Mouse (Mus musculus) heart, postnatal 0 days (tissue): ENCODE measurements around the gene Kbtbd4. TPM values are rescaled to one million over a fixed set of nuclear protein-coding genes. Genes with fewer than 3 reads are reported as not detected.

Source experiments
- ATAC-seq: fragments of 200-750 bp; cut with Nextera tagmentation; 2 replicates; pipeline ENCODE4 v1.8.0; 2017; ENCODE audit warnings: low read depth, moderate number of reproducible peaks, moderate library complexity; ENCODE audit not compliant: insufficient read depth
- DNase-seq: peaks from one replicate; pipeline ENCODE4 v3.0.0-alpha.2; 2016; ENCODE audit warnings: low spot score
- H3K27ac ChIP-seq: fragments of 300-500 bp; sonication (generic); 2 replicates; pipeline ENCODE4 v1.5.1; 2014; ENCODE audit warnings: low read depth, mild to moderate bottlenecking
- H3K27me3 ChIP-seq: fragments of 300-500 bp; sonication (generic); 2 replicates; pipeline ENCODE4 v1.6.1; 2014; ENCODE audit warnings: low read length, mixed read lengths; ENCODE audit not compliant: control insufficient read depth, insufficient read depth
- H3K36me3 ChIP-seq: fragments of 300-500 bp; sonication (generic); replicated peaks from 2 replicates; pipeline ENCODE4 v1.6.1; 2014; ENCODE audit warnings: low read length, mixed read lengths; ENCODE audit not compliant: control insufficient read depth, insufficient read depth
- H3K4me1 ChIP-seq: fragments of 300-500 bp; sonication (generic); 2 replicates; pipeline ENCODE4 v1.6.1; 2014; ENCODE audit warnings: antibody characterized with exemption; ENCODE audit not compliant: control insufficient read depth, insufficient read depth
- H3K4me2 ChIP-seq: fragments of 300-500 bp; sonication (generic); 2 replicates; pipeline ENCODE4 v1.6.1; 2014; ENCODE audit warnings: low read depth, mild to moderate bottlenecking, low read length, moderate library complexity
- H3K4me3 ChIP-seq: fragments of 300-500 bp; sonication (generic); 2 replicates; pipeline ENCODE4 v1.5.1; 2014; ENCODE audit warnings: low read depth, low read length
- H3K9ac ChIP-seq: fragments of 300-500 bp; sonication (generic); replicated peaks from 2 replicates; pipeline ENCODE4 v1.6.1; 2014; ENCODE audit warnings: low read depth, low read length, mixed read lengths
- H3K9me3 ChIP-seq: fragments of 300-500 bp; sonication (generic); replicated peaks from 2 replicates; pipeline ENCODE4 v1.6.1; 2016; ENCODE audit warnings: low read length; ENCODE audit not compliant: control insufficient read depth
- CTCF ChIP-seq: IDR thresholded peaks from 2 replicates; pipeline ENCODE4 v1.5.1; 2016; ENCODE audit warnings: antibody characterized with exemption, control low read depth, low read depth
- EP300 ChIP-seq: IDR thresholded peaks from 2 replicates; pipeline ENCODE4 v1.6.1; 2016; ENCODE audit warnings: antibody characterized with exemption, low read depth
- WGBS: fragments of 180-500 bp; shearing (Covaris S2); extraction: QIAGEN DNeasy Blood & Tissue Kit; methylation state at CpG from one replicate; pipeline ENCODE4 v1.1.7; 2014; 5-methylcytosine and 5-hydroxymethylcytosine counted together
- polyA plus RNA-seq: library from polyadenylated mRNA; unstranded; fragments of >200 nt; fragmentation: Nextera tagmentation; extraction: Ambion mirVana; gene quantifications from 2 replicates; pipeline ENCODE4 v1.2.1, GENCODE M21; 2015
- total RNA-seq: library from RNA; depleted of rRNA; stranded (reverse); fragments of >200 nt; gene quantifications from 2 replicates; pipeline ENCODE4 v1.2.3, GENCODE M21; 2014; ENCODE audit warnings: low replicate concordance; rRNA removed

Kbtbd4 gene
- 19.5 and 28.3 TPM in 2 replicates for total RNA-seq
- 16.4 and 17.8 TPM in 2 replicates for polyA plus RNA-seq

GRCm38 (mm10) chr2:90904076-90904855 lies at the start of gene Kbtbd4, which contains the start of gene Ndufs3:
TSS of gene Kbtbd4 (plus strand) at chr2:90904740.
TSS of gene Ndufs3 (minus strand) at chr2:90904827.
- Histone ChIP-seq H3K4me1 (peaks cover 20% of the 10 kb centered on the region), H3K9me3 (no peaks in the 10 kb centered on the region), H3K4me2 (peak within 1 kb of the TSS; percentile 82), H3K36me3 (peaks cover 58% of the 10 kb centered on the region), H3K27ac (peak within 1 kb of the TSS; percentile 91), H3K27me3 (no peaks in the 10 kb centered on the region), H3K9ac (peak within 1 kb of the TSS; percentile 89), H3K4me3 (peak within 1 kb of the TSS; percentile 73)
- under 1% methylated on average over 43 of the region's 43 CpGs for WGBS
- TF ChIP-seq EP300, result no peak; the same call in 1 of the 2 replicates
- no peak for TF ChIP-seq CTCF
- ATAC-seq, result peak; percentile 95
- peak; percentile 85 for DNase-seq

- DNase-seq (no peak), ATAC-seq (no peak)
- no peak overlapping the region for H3K27ac ChIP-seq
- TF ChIP-seq EP300 (no peak), CTCF (no peak)
- H3K4me3 ChIP-seq, result no peak overlapping the region
- H3K27me3 ChIP-seq, result no peaks in the 10 kb centered on the region
- no peaks in the 10 kb centered on the region for H3K4me1 ChIP-seq
- H3K36me3 ChIP-seq, result peaks cover 84% of the 10 kb centered on the region
- H3K9ac ChIP-seq, result no peak overlapping the region
- 100% methylated on average over 2 of the region's 2 CpGs for WGBS
- no peak overlapping the region for H3K4me2 ChIP-seq
- no peaks in the 10 kb centered on the region for H3K9me3 ChIP-seq
Observed at GRCm38 (mm10) chr2:90861486-90861885, 43.1 kb upstream of the Kbtbd4 start.

GRCm38 (mm10) chr2:90864184-90864583 lies 40.4 kb upstream of the Kbtbd4 start:
- H3K27me3 ChIP-seq, result no peaks in the 10 kb centered on the region
- ATAC-seq (no peak), DNase-seq (no peak)
- no peak overlapping the region for H3K4me2 ChIP-seq
- no peaks in the 10 kb centered on the region for H3K4me1 ChIP-seq
- H3K27ac ChIP-seq, result no peak overlapping the region
- no peak overlapping the region for H3K9ac ChIP-seq
- H3K4me3 ChIP-seq, result no peak overlapping the region
- H3K9me3 ChIP-seq, result no peaks in the 10 kb centered on the region
- no peak for TF ChIP-seq CTCF
- no peak for TF ChIP-seq EP300
- peaks cover 82% of the 10 kb centered on the region for H3K36me3 ChIP-seq

DNA sequence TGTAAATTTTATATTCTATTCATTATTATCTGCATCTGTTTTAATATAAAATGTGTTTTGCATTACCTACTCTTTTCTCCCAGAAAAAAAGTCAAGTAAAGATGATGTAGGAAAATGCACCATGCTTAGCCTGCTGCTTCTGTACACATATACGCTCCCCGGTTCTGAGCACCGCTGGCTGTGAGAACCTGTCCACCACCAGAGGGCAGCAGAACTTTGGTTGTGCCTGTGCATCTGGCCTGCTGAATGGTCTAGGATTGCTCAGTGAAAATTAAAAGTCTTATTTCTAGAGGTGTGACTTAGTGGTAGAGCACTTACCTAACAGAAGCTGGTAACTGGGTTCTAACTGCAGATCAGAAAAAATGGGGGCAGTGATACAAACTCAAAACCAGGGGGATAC lies 38.0 kb upstream of the Kbtbd4 start:
- TF ChIP-seq EP300 (no peak), CTCF (peak; percentile 95)
- H3K9ac ChIP-seq, result no peak overlapping the region
- peak; percentile 80 for ATAC-seq
- no peaks in the 10 kb centered on the region for H3K9me3 ChIP-seq
- no peak overlapping the region for H3K4me2 ChIP-seq
- peaks cover 59% of the 10 kb centered on the region for H3K36me3 ChIP-seq
- peaks cover 17% of the 10 kb centered on the region for H3K4me1 ChIP-seq
- DNase-seq, result peak; percentile 85
- no peak overlapping the region for H3K4me3 ChIP-seq
- H3K27me3 ChIP-seq, result no peaks in the 10 kb centered on the region
- no peak overlapping the region for H3K27ac ChIP-seq
- 11% methylated on average over 3 of the region's 3 CpGs for WGBS

- Histone ChIP-seq H3K27me3 (no peaks in the 10 kb centered on the region), H3K4me1 (peaks cover 24% of the 10 kb centered on the region), H3K4me2 (peak overlapping the region; percentile 45), H3K36me3 (peaks cover 28% of the 10 kb centered on the region), H3K9me3 (no peaks in the 10 kb centered on the region), H3K27ac (peak overlapping the region; percentile 82), H3K9ac (0 out of 2 replicates have a peak overlapping the region, but pooled peaks have one; percentile 1), H3K4me3 (0 out of 2 replicates have a peak overlapping the region, but pooled peaks have one; percentile 12)
- DNase-seq, result peak; percentile 82
- peak; percentile 86 for ATAC-seq
- no peak for TF ChIP-seq CTCF
- no peak for TF ChIP-seq EP300
- 5% methylated on average over 4 of the region's 4 CpGs for WGBS
Observed at GRCm38 (mm10) chr2:90870136-90870601, 34.4 kb upstream of the Kbtbd4 start.
